Mouse (Mus musculus): ENCODE measurements at regions not wholly inside any gene's neighbourhood (a gene's known extent, or its start where the extent isn't known, plus 50 kb on each side); places are given as distances from the start of the nearest gene placed in this dataset.

GRCm38 (mm10) chr13:107721901-107722300 is 322.3 kb upstream of the Smim15 start:
- TF ChIP-seq CTCF (IDR thresholded peaks at IDR 0.05; ENCODE audit: extremely low read depth, insufficient read depth, low read length) (no peak), POLR2A (IDR thresholded peaks at IDR 0.05; ENCODE audit: extremely low read depth, insufficient read depth, low read length) (no peak)

Measured in cortical plate, adult 2 months (tissue).